Mouse (Mus musculus): ENCODE data around the gene Gm10306. TPM values are rescaled to one million over a fixed set of nuclear protein-coding genes. Genes with fewer than 3 reads are reported as not detected.

The Gm10306 gene
- polyA plus RNA-seq, 1 experiment from 2014 or later = 0.96 TPM

Other genes starting within 250 kb of the Gm10306 start
- gene Caap1, start 250 bp downstream of the Gm10306 start, polyA plus RNA-seq (2015; fragmentation: Nextera tagmentation; extraction: Ambion mirVana) = 22.1 and 24.8 TPM in 2 replicates
- 81.0 and 82.7 TPM in 2 replicates for gene Plaa, start 46.7 kb downstream of the Gm10306 start, polyA plus RNA-seq (2015; fragmentation: Nextera tagmentation; extraction: Ambion mirVana)
- 34.0 and 36.2 TPM in 2 replicates for gene Ift74, start 57.9 kb downstream of the Gm10306 start, polyA plus RNA-seq (2015; fragmentation: Nextera tagmentation; extraction: Ambion mirVana)
- gene Lrrc19, start 93.6 kb downstream of the Gm10306 start, polyA plus RNA-seq (2015; fragmentation: Nextera tagmentation; extraction: Ambion mirVana) = 0.38 TPM in 2 replicates
- gene Tek, start 182.7 kb downstream of the Gm10306 start, polyA plus RNA-seq (2015; fragmentation: Nextera tagmentation; extraction: Ambion mirVana) = 8.9 and 9.4 TPM in 2 replicates

Data from hindbrain, embryonic 13.5 days (tissue).